Mouse (Mus musculus) ovary, postnatal 36 days (tissue): ENCODE measurements around the gene Actn1.

Source experiments
- DNase-seq: peaks from one replicate; pipeline ENCODE4 v3.0.0; 2022; ENCODE audit warnings: low spot score, mixed read lengths

Actn1 gene

GRCm38 (mm10) chr12:80226101-80226500 is 34.1 kb downstream of the Actn1 start:
- DNase-seq, result no peak

GRCm38 (mm10) chr12:80224241-80224731 is 35.9 kb downstream of the Actn1 start:
- no peak for DNase-seq

GRCm38 (mm10) chr12:80223511-80223910 is 36.7 kb downstream of the Actn1 start:
- DNase-seq, result no peak

- no peak for DNase-seq
These were observed 37.7 kb downstream of the Actn1 start for GRCm38 (mm10) chr12:80222473-80222872.

GRCm38 (mm10) chr12:80220260-80221038 is 39.7 kb downstream of the Actn1 start:
- no peak for DNase-seq

GRCm38 (mm10) chr12:80218784-80219183 is 41.4 kb downstream of the Actn1 start:
- no peak for DNase-seq

- DNase-seq, result no peak
These were observed 42.0 kb downstream of the Actn1 start for GRCm38 (mm10) chr12:80218045-80218611.

- DNase-seq, result no peak
These were observed 43.1 kb downstream of the Actn1 start for GRCm38 (mm10) chr12:80217049-80217448.

- peak; percentile 36 for DNase-seq
These were observed 43.8 kb downstream of the Actn1 start for GRCm38 (mm10) chr12:80216258-80216881.

- DNase-seq, result no peak
These were observed 46.4 kb downstream of the Actn1 start for GRCm38 (mm10) chr12:80213810-80214209.

- DNase-seq, result no peak
These were observed 46.9 kb downstream of the Actn1 start for GRCm38 (mm10) chr12:80213263-80213662.

- no peak for DNase-seq
These were observed 49.2 kb downstream of the Actn1 start for GRCm38 (mm10) chr12:80210791-80211612.

- DNase-seq, result no peak
These were observed 50.3 kb downstream of the Actn1 start for GRCm38 (mm10) chr12:80209914-80210313.

GRCm38 (mm10) chr12:80208126-80208820 is 51.9 kb downstream of the Actn1 start:
- DNase-seq, result peak; percentile 39

- DNase-seq, result no peak
These were observed 56.9 kb downstream of the Actn1 start for GRCm38 (mm10) chr12:80203284-80203683.

GRCm38 (mm10) chr12:80199738-80200137 is 60.4 kb downstream of the Actn1 start:
- no peak for DNase-seq

- DNase-seq, result peak; percentile 52
These were observed 61.7 kb downstream of the Actn1 start for GRCm38 (mm10) chr12:80198487-80198886.

GRCm38 (mm10) chr12:80197343-80197742 is 62.8 kb downstream of the Actn1 start:
- no peak for DNase-seq

- DNase-seq, result no peak
These were observed 68.4 kb downstream of the Actn1 start for GRCm38 (mm10) chr12:80191806-80192205.

GRCm38 (mm10) chr12:80191371-80191770 is 68.8 kb downstream of the Actn1 start:
- DNase-seq, result no peak

- no peak for DNase-seq
These were observed 69.3 kb downstream of the Actn1 start for GRCm38 (mm10) chr12:80190915-80191314.

- DNase-seq, result no peak
These were observed 76.1 kb downstream of the Actn1 start for GRCm38 (mm10) chr12:80184041-80184440.
